Mouse (Mus musculus) layer of hippocampus, postnatal 10 days (tissue): ENCODE measurements around the gene Gm3839. TPM values are rescaled to one million over a fixed set of nuclear protein-coding genes. Genes with fewer than 3 reads are reported as not detected.
"Not testable (repeated sequence)": the region's sequence is repeated elsewhere in the genome, so short reads cannot be mapped to it uniquely, and the experiment has no call there.

Experiments used
- DNase-seq, 2 experiments: peaks; one replicate each; pipeline ENCODE4 v3.0.0; 2021; ENCODE audit warnings: low spot score in 2 of 2
- long read RNA-seq: library from polyadenylated mRNA; stranded (forward); transcript quantifications from one replicate; pipeline ENCODE4 v2.0.0, GENCODE M21; 2023
- microRNA-seq, 2 experiments: library from miRNA; unstranded; fragments of <30 nt; microRNA quantifications; one replicate each; pipeline ENCODE4 v1.2.0; 2021
- total RNA-seq, 2 experiments: library from RNA; stranded (reverse); gene quantifications; 2 replicates each; pipeline ENCODE4 v1.2.3; 2021

The Gm3839 gene
- under 1 TPM; 0.57 to 0.74 TPM for total RNA-seq
- long read RNA-seq = 0 reads

DNA sequence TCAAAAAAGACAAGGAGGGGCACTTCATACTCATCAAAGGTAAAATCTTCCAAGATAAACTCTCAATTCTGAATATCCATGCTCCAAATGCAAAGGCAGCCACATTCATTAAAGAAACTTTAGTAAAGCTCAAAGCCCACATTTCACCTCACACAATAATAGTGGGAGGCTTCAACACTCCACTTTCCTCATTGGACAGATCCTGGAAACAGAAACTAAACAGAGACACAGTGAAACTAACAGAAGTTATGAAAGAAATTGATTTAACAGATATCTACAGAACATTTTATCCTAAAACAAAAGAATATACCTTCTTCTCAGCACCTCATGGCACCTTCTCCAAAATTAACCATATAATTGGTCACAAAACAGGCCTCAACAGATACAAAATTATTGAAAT, at the start of gene Gm3839:
Gm3839 (minus strand) TSS at position 101 of the 400 bp plus-strand sequence.
- not testable (repeated sequence) for DNase-seq

DNA sequence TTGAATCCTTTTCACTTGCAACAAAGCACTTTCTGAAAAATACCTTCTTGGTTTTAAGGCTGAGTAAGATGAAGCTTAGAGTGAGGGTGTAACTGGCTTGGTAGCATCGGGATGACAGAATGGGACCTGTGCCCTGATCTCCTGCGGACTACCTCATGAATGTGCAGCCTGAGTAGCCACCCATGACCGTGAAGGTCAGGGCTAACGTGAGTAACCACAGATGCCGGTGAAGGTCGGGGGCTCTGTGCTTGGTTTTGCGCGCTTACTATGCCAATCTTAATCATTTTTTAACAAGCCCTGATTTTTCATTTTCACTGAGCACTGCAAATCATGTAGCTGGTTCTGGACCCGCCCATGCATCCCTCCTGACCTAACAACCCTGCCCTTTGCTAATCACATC, 49.1 kb upstream of the Gm3839 start:
- DNase-seq = no peak

DNA sequence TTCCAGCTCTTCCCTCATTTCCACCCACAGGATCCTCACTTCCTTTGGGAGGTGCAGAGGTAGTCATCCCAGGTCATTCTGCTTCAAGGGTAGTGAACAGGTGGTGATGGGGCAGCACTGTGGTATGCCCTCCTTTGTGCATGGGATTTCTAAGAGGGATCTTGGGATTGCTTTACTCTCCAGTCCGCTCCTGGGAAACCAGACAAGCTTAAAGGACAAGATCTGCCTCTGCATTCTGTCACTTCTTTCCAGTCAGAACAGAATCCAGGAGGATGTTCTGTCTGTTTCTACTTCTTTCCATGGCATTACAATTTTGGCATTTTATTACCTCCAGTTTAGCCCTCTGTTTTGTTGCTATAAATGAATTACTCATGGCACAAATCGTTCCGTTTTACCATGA, 21.3 kb upstream of the Gm3839 start:
- no peak for DNase-seq

DNA sequence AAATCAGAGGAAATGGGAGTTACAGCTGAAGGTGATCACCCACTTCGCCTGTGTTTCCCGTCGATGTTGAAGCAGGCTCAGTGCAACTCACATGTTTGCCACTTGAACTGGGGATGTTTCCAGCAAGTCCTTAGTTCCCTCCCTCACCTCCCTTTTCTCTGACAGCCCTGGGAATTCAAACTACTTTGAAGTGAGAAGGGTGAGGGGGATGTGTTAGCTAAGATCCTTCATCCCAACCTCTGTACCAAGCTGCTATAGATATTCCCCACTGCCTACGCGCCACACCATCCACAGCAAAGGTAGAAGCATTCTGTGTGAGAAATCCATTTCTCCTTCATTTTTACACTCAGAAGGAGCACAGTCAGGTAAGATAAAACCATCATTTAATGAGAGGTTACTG, 18.7 kb upstream of the Gm3839 start:
- DNase-seq = no peak

DNA sequence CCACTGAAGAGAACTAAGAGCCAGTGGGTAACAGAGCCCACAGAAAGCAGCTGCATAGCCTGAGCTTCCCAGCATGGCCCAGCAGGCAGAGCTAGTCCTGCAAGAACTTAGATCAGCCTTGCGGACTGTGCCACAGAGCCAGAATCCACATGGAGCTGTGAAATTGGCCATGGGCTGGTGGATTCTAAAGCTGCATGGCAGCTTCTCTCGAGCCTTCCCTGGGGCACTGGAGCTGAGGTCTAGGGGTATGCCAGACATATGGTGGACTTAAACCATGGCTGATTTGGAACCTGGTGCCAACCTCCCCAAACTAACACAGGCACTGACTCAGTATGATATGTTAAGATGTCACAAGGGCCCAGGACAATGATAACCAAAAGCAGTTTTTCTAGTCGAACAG, 10.4 kb downstream of the Gm3839 start:
- DNase-seq = no peak

DNA sequence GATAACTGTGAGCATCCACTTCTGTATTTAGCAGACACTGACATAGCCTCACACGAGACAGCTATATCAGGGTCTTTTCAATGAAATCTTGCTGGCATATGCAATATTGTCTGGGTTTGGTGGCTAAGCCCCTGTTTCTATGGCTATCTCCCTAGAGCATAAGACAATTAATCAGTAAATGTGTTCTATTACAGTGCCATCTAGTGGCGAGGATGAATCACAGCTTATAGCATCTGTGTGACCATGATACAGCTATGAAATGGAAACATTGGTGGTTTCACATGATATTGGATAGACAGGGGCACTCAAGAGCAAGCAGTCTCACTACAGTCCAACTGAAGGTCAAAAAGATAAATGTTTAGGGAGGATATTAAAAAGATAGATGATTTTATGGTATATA, 26.5 kb downstream of the Gm3839 start:
- no peak for DNase-seq

DNA sequence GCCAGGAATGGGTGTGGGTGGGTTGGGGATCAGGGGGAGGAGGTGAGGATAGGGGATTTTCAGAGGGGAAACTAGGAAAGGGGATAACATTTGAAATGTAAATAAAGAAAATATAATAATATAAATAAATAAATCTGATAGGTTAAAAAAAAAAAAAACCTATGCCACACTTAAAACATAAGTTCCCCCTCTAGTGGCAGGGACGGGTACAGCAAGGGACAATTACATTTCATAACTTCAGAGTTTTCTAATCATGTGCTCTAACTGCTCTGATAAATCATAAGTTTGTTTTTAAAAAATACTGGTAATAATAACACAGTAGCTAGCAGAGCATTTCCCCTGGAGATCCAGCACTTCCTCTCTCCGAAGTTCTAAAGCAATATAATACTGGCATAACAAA, 49.4 kb downstream of the Gm3839 start:
- DNase-seq = peak; percentile 16 to 21

DNA sequence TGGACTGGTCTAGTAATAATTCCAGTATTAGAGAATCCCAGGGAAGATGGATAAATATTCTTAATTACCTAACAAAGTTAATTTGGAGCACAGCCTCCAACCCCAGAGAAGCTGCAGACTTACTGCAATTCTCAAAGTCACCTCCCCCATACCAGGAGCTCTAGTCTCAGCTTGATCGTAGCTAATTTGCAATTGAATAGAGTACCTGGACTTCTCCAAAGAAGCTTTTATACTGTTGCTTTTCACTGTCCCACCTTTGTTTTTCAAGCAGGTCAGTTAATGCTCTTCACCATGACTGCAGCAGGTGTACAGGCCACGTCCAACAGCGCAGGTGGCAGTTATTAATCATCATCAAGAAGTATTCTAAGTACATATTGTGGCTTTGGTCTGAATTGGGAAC, 68.6 kb downstream of the Gm3839 start:
- DNase-seq = not testable (repeated sequence)

DNA sequence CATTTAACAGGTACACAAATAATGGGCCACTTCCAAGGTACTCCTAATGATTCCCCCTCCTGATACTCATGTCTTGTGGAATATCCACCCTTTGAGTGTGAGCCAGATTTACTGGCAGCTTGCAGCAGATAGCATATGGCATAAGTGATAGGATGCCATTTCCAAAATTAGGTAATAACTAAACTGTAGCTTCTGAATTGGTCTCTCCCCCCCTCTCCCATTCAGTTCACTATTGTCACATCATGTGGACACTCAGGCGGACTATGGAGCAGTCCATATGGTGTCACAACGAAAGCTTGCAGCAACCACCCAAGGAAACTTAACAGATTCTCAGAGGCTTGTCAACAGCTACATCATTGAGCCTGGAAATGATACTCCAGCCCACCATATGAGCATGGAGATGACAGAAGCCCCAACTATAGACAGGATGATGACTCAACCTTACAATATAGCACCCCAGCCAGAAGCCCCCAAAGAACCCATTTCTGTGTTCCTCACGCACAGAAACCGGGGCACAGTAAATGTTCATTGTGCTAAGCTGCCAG, 99.3 kb downstream of the Gm3839 start:
- DNase-seq = peak in 1 of 2 experiments; percentile 12

DNA sequence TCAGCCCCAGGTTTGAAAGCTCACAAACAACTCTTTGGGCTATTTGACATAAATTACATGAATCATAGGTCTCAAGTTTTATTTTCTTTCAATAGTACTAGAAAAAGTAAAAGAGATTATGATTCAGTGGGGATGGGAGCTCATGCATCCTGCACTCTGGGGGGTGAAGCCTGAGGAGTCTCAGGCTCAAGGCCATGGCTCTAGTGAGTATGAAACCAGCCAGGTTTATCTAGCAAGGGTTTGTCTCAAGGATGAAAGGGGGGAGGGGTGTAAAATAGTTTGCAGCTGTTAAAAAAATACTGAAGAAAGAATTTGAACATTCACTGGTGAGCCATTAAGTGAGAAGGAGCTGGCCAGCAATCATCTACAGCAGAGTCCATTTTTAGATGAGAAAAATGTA, 108.5 kb downstream of the Gm3839 start:
- no peak for DNase-seq

DNA sequence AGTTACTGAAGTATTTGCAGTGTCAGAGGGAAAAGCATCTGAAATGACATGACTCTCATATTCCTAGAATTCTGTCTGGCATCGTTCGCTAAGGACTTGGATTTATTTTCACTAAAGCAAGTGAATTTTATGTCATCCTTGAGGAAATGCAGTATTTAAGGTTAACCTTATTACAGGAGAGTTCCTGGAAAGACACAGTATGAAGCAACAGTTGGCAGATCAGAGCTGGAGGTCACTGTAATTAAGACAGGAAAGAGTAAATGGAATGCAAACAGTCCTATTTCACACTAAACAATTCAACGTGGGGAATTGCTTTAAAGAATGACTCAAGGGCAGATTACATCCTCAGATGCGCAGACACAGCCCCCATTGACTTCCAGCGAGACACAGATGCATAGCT, 112.0 kb downstream of the Gm3839 start:
- no peak for DNase-seq

DNA sequence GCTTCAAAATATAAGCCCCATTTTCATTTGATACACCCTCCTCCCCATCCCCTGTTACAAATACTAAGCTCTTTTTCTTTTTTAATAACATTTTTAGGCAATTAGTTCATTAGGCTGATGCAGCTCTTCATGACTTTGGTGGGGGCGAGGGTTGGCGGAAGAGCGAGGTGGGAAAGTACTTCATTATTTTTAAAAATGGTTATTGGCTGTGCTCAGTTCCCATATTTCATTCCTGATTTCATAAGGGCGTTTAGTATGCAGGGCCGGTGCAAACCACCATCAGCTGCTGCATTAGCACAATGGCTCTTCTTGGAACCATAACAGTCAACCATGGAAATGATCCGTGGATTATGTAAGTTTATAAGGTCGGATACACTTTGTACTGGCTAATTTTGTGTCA, 124.4 kb downstream of the Gm3839 start:
- DNase-seq = peak in 1 of 2 experiments; percentile 14

Small RNA genes within 50 kb of the gene (microRNA-seq; reads per million reads assigned to microRNA genes)
- 0 reads per million in 2 experiments for gene Mir5124b

Other genes starting within 250 kb of the Gm3839 start
- 1 to 10 TPM; 4.4 to 6.9 TPM for gene Fhit, start 194.7 kb downstream of the Gm3839 start, total RNA-seq
- 100 to 1,000 TPM; 159 to 164 TPM for gene Ptprg, start 196.8 kb upstream of the Gm3839 start, total RNA-seq